Mouse (Mus musculus): Measurements from ENCODE around the gene Nfe2l2.
A peak's percentile ranks its signal among the peaks of the same experiment; 100 is the strongest.
"Not testable (repeated sequence)": the region's sequence is repeated elsewhere in the genome, so short reads cannot be mapped to it uniquely, and the experiment has no call there.

The Nfe2l2 gene

DNA sequence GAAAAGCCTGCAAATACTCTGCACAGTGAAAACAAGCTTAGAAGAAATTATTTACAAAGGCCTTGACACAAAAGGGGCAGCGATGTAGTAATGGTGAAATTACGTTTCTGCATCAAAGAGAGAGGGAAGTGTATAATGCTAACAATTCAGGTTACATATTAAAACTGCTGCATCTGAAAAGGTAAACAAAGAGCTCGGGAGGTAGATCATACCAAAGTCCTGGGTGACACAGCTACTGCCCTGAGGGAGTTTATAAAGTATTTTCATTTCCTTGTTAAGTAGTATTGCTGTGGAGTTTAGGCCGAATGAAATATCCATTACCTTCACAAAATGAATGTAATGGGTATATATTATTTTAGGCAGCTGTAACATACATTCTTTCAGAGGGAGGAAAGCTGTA, 10.3 kb upstream of the Nfe2l2 start:
- DNase-seq (ENCODE audit: extremely low spot score, low read depth, low spot score) = no peak

DNA sequence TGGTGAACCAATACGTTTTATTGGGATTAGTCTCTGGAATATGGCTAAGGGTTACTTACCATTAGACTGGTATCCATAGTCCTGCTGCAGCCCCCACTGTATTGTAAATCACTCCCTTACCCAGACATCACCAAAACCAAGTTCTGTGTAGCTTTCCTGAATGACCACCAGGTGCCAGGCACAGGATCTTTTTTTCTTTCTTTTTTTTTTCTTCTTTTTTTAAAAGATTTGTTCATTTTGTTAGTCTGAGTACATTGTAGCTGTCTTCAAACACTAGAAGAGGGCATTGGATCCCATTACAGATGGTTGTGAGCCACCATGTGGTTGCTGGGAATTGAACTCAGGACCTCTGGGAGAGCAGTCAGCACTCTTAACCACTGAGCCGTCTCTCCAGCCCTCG, 8.6 kb upstream of the Nfe2l2 start:
- DNase-seq (ENCODE audit: extremely low spot score, low read depth, low spot score) = no peak

DNA sequence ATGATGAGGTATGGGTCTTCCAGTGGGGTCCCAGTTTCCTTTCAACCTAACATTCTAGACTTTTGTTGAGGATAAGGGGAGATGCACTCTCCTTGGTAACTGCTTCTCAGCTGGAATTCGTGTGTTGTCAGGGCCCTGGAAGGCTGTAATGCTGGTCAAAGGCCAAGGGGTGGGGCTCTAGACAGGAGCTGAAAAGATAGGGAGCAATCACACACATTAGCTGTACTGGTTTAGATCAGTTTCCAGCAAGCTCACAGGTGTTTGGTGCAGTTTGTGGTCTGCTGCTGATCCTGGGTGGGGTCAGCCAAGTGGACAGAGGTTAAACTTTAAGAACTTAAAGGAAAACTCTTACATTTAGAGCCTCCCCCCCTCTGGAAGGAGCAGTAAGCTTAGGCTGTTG, 3.0 kb upstream of the Nfe2l2 start:
- DNase-seq (ENCODE audit: extremely low spot score, low read depth, low spot score) = no peak

DNA sequence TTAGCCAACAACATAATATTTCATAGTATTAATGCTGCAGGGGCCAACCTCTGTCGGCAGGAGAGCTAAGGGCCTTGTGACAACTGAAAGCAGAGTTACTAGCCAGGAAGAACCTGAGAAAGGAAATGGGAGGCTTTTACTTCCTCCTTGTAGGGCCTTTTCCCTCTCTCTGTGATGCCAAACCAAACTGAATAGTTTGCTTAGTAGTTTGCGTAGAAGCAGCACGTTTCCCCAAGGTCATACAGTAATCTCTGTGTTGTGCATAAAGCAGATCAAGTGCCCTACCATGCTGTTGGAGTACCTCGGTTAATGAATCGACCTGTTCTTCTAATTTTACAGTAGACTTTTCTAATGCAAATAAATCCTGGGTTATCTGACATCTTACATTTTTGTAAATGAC, 2.0 kb upstream of the Nfe2l2 start:
- no peak for DNase-seq (ENCODE audit: extremely low spot score, low read depth, low spot score)

DNA sequence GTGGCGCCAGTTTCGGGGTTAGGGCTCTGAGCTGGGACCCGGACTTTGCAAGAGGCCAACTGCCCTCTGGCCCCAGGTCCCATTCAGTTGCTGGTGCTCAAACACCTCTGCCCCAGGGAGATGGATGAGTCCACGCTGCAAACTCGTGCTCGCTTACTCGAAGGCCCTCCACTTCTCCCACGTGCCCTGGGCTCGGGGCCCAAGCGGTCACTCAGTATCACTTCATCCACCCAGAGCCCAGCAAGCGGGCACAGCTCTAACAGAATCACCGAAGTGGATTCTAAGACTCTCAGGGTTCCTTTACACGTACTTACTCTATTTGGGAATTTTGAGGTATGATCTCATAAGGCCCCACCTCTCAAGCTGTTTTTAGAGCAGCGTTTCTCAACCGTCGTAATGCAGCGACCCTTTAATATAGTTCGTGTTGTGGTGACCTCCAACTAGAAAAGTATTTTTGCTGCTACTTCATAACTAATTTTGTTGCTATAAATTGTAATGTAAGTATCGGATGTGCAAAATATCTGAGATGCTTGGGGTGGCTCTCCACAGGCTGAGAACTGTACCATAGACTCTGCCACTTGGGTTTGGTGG, 816 bp upstream of the Nfe2l2 start:
- no peak for DNase-seq (ENCODE audit: extremely low spot score, low read depth, low spot score)

DNA sequence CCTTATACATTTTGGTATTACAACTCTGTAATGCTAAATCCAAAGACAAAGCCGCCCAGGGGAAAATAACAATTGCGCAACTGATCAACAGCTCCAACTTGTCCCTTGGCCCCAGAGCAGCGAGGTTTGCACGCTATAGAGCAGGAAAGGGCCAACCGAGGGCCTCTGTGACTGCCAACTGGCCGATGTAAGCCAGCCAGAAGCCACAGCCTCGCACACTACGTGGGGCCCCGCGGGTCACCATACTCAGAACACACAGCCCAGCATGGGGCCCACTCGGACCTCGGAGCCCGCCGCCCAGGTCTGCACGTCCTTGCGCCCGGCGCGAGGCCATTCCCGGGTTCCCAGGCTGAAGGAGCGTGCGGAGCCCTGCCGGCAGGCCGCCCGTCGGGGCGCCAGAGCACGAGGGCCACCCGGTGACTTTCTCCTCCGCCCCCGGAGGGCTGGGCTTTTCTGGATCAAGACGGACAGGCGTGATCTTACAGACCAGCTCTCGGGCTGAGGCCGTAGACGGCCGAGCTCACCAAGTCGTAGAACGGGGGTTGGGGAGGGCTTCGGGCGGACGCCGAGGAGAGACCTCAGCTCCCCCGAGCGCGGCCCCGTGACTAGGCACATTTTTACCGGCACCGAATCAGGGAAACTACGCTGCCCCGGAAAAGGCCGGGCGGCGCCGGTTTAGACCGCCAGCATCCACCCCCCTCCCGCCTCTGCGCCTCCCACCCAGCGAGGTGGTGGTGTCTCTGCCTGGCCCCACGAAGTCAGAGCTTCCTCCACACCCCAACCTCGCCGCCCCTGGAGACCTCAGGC, 863 bp downstream of the Nfe2l2 start:
- peak; percentile 73 for DNase-seq (ENCODE audit: extremely low spot score, low read depth, low spot score)

DNA sequence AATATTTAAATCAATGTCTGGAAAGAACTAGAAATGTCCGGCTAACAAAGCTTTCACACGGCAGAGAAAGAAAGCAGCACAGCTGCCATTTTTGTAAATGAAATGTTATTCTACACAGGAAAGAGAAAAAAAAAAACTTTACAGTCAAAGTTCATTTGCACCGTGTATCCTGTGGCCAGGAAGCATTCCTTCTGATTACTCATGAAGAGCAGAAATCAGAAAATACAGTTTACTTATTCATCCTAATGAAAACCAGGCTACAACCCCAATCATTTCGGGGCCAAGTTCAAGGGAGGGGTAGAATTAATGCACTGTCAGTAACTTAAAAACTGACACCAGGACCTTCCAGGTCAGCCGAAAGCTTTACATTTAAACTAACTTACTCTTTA, 1.9 kb downstream of the Nfe2l2 start:
- no peak for DNase-seq (ENCODE audit: extremely low spot score, low read depth, low spot score)

DNA sequence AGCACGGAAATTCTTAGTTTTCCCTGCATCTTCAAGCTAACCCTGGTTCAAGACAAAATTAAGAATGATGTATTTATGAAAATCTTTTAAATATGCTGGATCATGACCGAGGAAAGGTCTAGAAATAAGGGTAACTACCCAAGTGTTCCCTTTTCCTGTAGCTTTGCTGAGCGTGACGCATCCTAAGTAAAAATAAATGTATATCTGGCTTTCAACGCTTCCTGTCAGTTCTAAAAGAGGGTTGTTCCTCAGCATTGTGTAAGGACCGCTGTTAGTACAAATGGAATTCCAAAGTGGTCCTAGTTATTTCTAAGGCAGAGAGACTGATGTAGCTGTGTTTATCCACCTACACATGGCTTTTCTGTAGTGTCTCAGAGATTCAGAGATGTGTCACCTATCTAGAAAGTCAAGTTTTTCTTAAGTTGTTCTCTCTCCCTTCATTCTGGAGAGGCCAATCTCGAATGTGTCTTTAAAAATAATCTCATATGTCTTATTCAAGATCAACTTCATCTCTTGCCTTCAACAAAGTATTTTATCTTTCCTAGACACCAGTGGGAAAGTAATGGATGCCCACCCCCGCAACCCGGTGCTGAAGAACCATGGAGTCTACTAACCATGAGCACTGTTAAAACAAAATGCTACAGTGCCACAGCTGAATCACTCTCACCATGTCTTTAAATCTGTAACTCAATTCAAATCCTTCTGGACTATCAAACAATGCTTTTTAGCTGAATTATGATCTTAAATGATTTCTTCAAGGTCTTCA, 2.4 kb downstream of the Nfe2l2 start:
- no peak for DNase-seq (ENCODE audit: extremely low spot score, low read depth, low spot score)

DNA sequence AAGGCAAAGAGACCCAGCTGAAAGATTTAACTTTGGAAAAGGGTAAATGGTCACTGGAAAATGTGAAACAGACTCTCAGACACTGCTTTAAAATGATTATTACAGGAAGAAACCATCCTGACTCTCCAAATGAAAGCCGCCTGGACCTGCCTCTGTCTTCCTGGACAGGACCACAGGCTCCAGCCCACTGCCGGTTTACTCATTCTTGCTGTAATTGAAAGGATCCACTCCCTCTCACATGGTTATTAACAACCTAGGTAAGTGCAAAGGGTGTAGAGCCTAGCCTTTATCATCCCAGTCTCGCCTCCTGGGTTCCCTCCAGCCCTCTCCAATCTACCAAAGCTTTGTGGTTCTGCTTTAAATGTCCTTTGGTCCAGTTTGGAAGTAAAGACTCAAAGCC, 3.2 kb downstream of the Nfe2l2 start:
- no peak for DNase-seq (ENCODE audit: extremely low spot score, low read depth, low spot score)

DNA sequence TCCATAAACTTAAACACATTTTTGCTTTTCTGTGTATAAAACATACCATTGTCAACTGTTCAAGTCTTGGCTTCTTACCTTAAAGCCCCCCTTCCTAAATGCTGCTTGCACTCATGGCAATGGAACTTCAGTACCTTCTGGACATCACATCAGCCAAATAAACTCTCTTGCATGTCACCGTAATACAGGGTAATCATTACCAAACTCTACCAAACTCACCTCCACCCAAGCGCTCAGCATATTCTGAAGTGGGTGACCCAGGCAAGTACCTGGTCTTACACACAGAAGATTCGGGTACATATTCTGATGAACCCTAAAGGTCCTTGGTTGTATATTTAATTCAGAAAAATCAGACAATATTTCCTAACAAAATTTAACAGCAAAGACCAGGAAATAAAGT, 3.9 kb downstream of the Nfe2l2 start:
- DNase-seq (ENCODE audit: extremely low spot score, low read depth, low spot score) = no peak

DNA sequence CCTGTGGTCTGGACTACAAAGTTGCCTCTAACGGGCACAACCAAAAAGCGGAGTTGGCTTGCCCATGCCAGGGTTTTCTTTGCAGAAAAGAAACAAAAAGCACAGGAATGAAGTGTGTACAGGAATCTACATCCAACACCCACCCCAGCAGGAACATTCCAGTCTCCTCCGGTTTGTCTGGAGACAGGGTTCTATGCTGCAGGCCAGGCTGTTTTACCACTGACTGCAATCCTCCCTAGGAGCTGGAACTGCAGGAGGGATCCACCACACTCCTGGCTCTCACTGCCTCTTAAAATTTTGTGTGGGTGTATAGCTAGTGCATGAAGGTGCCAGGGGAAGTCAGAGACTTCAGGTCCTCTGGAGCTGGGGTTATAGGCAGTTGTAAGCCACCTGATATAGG, 5.6 kb downstream of the Nfe2l2 start:
- no peak for DNase-seq (ENCODE audit: extremely low spot score, low read depth, low spot score)

DNA sequence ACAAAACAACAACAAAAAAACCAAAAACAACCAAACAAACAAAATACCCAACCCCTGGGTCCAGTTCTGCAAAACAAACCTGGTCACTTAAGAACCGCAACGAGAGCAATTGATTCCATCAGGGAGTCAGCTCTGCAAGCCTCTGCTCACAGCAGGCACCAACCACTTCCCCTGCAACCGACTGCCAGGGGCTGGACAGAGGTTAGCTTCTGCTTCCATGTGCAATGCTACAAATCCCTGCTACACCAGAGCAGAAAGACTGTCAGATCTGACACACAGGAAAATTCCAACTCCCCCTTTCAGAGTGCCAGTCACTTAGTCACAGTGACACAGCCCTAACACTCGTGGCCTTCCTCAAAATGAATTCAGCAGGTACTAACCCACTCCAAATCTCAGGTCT, 6.4 kb downstream of the Nfe2l2 start:
- DNase-seq (ENCODE audit: extremely low spot score, low read depth, low spot score) = no peak

DNA sequence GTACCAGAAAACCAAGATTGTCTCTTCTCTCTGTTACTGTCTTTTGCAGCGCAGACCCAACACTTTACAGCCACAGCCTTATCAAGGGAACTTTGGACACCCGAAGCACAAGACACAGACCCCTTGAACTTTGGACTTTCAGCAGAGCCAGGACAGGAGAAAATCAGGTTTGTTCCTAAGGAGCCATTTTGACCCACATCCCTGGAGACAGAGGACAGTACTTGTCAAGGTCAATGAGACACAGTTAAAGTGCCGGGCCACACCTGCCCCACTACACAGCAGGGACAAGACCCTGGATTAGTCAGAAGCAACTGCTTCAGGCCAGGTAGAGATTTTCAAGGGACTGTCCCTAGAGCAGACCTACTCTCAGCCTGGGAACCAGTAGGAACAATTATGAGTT, 7.2 kb downstream of the Nfe2l2 start:
- no peak for DNase-seq (ENCODE audit: extremely low spot score, low read depth, low spot score)

DNA sequence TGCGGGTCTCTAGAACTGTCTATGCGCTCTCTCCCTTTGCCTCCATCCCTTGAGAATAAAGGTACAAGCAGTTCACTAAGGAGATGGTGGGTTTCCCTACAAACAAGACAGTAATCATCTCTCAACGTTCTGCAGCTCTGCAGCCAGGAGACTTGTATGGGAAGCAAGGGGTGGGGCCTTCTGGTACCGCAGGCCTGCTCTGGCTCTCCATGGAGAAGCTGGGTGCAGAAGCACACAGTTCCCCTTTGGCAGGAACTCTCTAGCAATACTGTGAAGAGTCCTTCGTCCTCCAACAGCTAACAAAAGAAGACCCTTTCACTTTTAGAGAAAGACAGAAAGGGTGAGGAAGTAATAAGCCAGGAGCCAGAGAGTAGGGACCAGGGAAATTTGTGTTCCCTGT, 8.1 kb downstream of the Nfe2l2 start:
- no peak for DNase-seq (ENCODE audit: extremely low spot score, low read depth, low spot score)

DNA sequence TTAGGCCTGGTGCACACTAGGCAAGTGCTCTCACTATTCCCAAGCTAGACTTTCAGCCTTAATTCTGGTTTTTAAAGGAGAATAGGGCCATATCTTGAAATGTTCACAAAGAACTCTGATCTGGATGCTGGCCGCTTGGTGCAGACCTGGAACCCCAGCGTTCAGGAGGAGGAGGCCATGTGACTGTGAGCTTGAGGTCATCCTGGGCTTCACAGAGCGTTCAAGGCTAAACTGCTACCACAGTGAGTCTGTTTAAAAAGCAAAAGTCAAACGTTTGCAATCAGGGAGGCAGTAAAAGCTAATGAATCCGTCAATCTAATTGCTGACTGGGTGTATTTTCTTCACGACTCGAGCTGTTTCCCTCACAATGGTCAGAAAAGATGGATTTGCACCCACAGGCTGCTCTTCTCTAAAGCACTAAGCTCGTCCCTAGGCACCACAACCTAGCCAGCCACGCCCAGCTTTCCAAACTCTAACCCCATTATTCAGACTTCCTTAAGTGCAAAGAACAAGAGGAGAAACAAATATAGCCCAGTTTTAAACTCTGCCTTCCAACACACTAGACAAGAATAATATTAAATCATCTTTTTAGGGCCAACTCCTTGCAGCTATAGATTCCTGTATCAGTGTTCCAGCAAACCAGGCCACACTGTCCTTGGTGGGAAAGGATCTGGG, 8.6 kb downstream of the Nfe2l2 start:
- no peak for DNase-seq (ENCODE audit: extremely low spot score, low read depth, low spot score)

DNA sequence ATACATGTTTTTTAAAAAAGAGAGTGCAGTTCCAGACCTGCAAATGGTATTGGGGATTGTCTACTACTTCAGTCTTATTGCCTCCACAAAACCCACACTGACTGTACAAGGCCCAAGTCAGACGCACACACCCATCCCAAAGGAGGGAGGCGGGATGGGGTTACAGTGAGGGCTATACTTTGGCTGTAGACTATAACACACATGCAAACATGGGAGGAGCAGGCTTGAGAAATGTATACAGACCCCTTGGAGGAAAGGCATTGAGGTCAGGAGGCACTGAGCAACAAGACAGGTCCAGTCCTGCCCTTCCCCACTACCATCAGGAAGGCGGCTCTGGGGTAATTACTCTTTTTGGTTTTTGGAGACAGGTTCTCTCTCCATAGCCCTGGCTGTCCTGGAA, 9.5 kb downstream of the Nfe2l2 start:
- not testable (repeated sequence) for DNase-seq (ENCODE audit: extremely low spot score, low read depth, low spot score)

DNA sequence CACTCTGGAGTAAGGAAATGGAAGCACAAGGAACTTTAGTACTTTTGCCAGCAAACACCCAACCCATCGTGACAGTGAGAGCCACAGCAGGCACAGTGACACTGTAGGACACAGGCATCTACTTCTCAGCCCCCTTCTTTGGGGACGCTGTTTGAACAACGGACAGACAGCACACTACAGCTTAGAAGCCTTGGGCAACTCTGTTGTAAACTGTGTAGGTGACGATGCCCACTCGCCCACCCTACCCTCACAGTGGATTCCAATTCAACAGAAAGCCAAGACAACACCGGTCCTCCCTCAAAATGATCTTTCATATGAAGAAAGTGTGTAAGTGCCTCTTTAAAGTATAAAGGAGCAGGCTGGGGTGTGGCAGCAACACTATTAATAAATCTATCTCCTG, 12.1 kb downstream of the Nfe2l2 start:
- no peak for DNase-seq (ENCODE audit: extremely low spot score, low read depth, low spot score)

DNA sequence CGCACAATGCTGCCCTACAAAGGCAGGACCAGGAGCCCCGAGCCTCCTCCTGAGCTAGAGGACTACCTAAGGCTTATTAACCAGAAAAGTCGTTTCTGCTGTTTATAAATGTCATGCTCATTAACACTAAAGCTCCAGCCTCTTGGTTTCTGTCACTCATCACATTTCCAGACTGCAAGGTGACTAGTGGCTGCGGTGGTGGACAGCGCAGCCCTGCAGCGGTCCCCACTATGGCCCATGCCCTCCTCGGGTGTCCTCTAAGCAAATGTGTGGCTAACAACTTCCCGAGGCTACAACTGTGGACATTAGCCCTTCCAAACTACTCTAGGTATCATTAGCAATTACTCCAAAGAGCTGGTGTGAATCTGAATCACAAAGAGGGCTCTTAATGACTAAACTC, 13.1 kb downstream of the Nfe2l2 start:
- DNase-seq (ENCODE audit: extremely low spot score, low read depth, low spot score) = no peak

DNA sequence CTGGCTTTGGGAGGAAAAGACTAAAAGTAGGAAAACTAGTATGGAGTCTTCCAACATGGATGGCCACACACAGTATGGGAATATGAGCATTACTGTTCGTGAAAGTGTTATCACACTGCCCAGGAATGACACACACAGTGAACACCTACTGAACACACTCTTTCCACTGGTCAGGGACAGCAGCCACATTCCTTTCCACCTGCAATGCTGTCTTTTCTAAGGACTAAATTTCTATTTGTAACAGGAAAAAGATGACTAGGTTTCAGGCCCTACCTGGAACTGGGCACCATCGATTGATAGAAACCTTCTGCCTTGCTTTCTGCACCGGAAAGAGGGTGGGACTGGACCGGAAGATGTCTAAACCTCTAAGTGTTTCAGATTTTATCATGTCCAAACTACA, 13.8 kb downstream of the Nfe2l2 start:
- no peak for DNase-seq (ENCODE audit: extremely low spot score, low read depth, low spot score)

DNA sequence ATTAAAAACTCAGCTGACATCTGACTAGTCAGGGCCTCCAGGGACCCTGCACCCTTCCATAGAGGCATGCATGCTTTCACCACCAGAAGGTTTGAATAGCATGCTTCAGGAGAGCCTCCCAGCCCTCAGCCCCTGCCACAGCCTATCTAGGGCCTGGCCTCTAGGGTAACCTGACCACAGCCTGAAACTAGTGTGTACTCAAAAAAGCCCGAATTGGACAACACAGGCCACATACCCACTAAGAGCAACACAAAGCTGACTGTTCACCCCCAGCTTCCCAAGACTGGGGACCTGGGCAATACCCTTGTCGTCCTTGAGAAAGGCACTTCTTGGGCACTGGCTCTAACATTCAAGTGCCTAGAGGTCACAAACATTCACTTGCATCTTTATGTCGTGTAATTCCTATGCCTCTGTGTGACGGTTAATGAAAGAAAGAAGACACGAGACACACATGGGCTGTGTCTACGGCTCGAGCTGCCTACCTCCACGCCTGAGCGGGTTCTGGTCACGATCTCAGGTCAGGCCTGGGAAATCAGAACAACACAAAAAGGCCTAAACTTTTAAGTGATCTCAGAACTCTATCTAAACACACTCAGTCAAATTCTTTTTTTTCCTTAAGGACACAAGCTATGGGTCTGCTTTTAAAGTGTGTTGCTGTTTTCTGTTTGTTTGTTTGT, 14.8 kb downstream of the Nfe2l2 start:
- no peak for DNase-seq (ENCODE audit: extremely low spot score, low read depth, low spot score)

DNA sequence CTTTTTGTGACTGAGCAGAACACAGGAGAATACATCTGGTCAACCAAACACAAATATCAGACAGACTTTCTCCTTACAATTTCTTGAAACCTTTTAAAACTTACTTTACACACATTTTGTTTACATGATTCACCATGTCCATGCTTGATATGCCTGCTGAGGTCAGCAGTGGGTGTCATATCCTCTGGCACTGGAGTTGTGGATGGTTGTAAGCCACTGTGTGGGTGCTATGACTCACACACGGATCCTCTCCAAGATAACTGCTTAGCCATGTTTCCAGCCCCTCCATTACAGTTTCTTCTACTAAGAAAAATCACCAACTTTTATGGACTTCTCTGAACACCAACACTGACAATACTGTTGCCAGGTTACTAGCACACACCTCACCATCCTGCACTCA, 15.5 kb downstream of the Nfe2l2 start:
- DNase-seq (ENCODE audit: extremely low spot score, low read depth, low spot score) = no peak

Data from hindlimb bud, embryonic 11.5 days (tissue).